Mouse (Mus musculus) embryo, embryonic 11.5 days (tissue): ENCODE data around the gene Gm20388.

ENCODE experiments used
- DNase-seq: peaks from one replicate; pipeline ENCODE4 v3.0.0-alpha.2; 2012; ENCODE audit warnings: low read depth, low spot score

Gm20388 gene

GRCm38 (mm10) chr8:122670001-122670400 lies 2759.4 kb downstream of the Gm20388 start:
- no peak for DNase-seq

- DNase-seq, result no peak
Observed at GRCm38 (mm10) chr8:122670718-122671117, 2760.1 kb downstream of the Gm20388 start.

GRCm38 (mm10) chr8:122671894-122672293 lies 2761.3 kb downstream of the Gm20388 start:
- no peak for DNase-seq

- no peak for DNase-seq
Observed at GRCm38 (mm10) chr8:122673989-122674388, 2763.3 kb downstream of the Gm20388 start.

GRCm38 (mm10) chr8:122674999-122675398 lies 2764.4 kb downstream of the Gm20388 start:
- DNase-seq, result no peak

GRCm38 (mm10) chr8:122675596-122676420 lies 2765.2 kb downstream of the Gm20388 start:
- no peak for DNase-seq

GRCm38 (mm10) chr8:122676621-122677480 lies 2766.2 kb downstream of the Gm20388 start:
- no peak for DNase-seq

GRCm38 (mm10) chr8:122677481-122678021 lies 2766.9 kb downstream of the Gm20388 start:
- DNase-seq, result no peak

- DNase-seq, result no peak
Observed at GRCm38 (mm10) chr8:122678061-122678895, 2767.6 kb downstream of the Gm20388 start.

GRCm38 (mm10) chr8:122678896-122679210 lies 2768.2 kb downstream of the Gm20388 start:
- no peak for DNase-seq

- no peak for DNase-seq
Observed at GRCm38 (mm10) chr8:122679325-122679920, 2768.8 kb downstream of the Gm20388 start.

GRCm38 (mm10) chr8:122680171-122680570 lies 2769.5 kb downstream of the Gm20388 start:
- no peak for DNase-seq

- DNase-seq, result no peak
Observed at GRCm38 (mm10) chr8:122682820-122683219, 2772.2 kb downstream of the Gm20388 start.

- no peak for DNase-seq
Observed at GRCm38 (mm10) chr8:122685097-122685861, 2774.6 kb downstream of the Gm20388 start.

- no peak for DNase-seq
Observed at GRCm38 (mm10) chr8:122686879-122687278, 2776.2 kb downstream of the Gm20388 start.

- DNase-seq, result no peak
Observed at GRCm38 (mm10) chr8:122689315-122689714, 2778.7 kb downstream of the Gm20388 start.

GRCm38 (mm10) chr8:122691018-122691417 lies 2780.4 kb downstream of the Gm20388 start:
- DNase-seq, result no peak

GRCm38 (mm10) chr8:122692152-122692551 lies 2781.5 kb downstream of the Gm20388 start:
- no peak for DNase-seq

GRCm38 (mm10) chr8:122695438-122696042 lies 2784.9 kb downstream of the Gm20388 start:
- DNase-seq, result no peak

- no peak for DNase-seq
Observed at GRCm38 (mm10) chr8:122697181-122697581, 2786.5 kb downstream of the Gm20388 start.
